Mouse (Mus musculus): ENCODE data around the gene Cacng7. TPM values are rescaled to one million over a fixed set of nuclear protein-coding genes. Genes with fewer than 3 reads are reported as not detected.
"Not testable (repeated sequence)": the region's sequence is repeated elsewhere in the genome, so short reads cannot be mapped to it uniquely, and the experiment has no call there.

The Cacng7 gene
- polyA plus RNA-seq, 1 experiment from 2014 or later = 3.0 TPM

GRCm38 (mm10) chr7:3390413-3391080, 57.8 kb downstream of the Cacng7 start, which contains the start of gene Cacng8:
Gene Cacng8 (plus strand): TSS chr7:3390683.
- H3K4me3 ChIP-seq (replicated peaks) = peak within 1 kb of the TSS; percentile 41

DNA sequence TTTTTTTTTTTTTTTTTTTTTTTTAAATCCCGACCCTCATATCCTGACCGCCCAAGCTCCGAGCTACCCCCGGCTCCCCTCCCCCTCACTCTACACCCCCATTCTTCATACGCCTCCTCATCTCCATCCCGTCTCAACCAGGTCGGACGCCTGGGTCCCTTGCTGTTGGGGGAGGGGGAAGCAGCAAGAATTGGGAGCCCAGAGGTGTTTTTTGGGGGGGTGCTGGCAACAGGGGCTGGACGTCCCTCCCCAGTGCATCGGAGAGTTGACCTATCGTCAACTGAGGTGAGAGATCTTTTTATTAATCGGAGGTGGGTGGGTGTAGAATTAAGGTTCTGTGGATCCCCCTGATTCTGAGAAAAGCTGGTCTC, 58.3 kb downstream of the Cacng7 start:
- H3K4me2 ChIP-seq = peak overlapping the region; percentile 72
- H3K36me3 ChIP-seq = peaks cover 12% of the 10 kb centered on the region
- no peak for ATAC-seq (ENCODE audit: insufficient number of reproducible peaks, insufficient read depth, low FRiP score, low TSS enrichment, low read depth)
- peaks cover 28% of the 10 kb centered on the region for H3K4me1 ChIP-seq (replicated peaks)
- WGBS = 1% methylated on average over 12 of the region's 12 CpGs
- H3K27me3 ChIP-seq = no peaks in the 10 kb centered on the region
- 0 out of 2 replicates have a peak overlapping the region, but pooled peaks have one; percentile 17 for H3K27ac ChIP-seq
- peak overlapping the region; percentile 48; the same call in 1 of the 2 replicates for H3K9ac ChIP-seq (replicated peaks)
- no peaks in the 10 kb centered on the region for H3K9me3 ChIP-seq
- peak overlapping the region; percentile 41 for H3K4me3 ChIP-seq (replicated peaks)

More at GRCm38 (mm10) chr7:3390413-3391080, 57.8 kb downstream of the Cacng7 start, which contains the start of gene Cacng8:
- Histone ChIP-seq H3K4me1 (replicated peaks) (peaks cover 28% of the 10 kb centered on the region), H3K27me3 (no peaks in the 10 kb centered on the region), H3K27ac (0 out of 2 replicates have a peak within 1 kb of the TSS, but pooled peaks have one; percentile 17), H3K36me3 (peaks cover 12% of the 10 kb centered on the region), H3K4me2 (peak within 1 kb of the TSS; percentile 72), H3K9me3 (no peaks in the 10 kb centered on the region), H3K9ac (replicated peaks) (peak within 1 kb of the TSS; percentile 48)
- 1% methylated on average over 7 of the region's 7 CpGs for WGBS
- no peak for ATAC-seq (ENCODE audit: insufficient number of reproducible peaks, insufficient read depth, low FRiP score, low TSS enrichment, low read depth)

DNA sequence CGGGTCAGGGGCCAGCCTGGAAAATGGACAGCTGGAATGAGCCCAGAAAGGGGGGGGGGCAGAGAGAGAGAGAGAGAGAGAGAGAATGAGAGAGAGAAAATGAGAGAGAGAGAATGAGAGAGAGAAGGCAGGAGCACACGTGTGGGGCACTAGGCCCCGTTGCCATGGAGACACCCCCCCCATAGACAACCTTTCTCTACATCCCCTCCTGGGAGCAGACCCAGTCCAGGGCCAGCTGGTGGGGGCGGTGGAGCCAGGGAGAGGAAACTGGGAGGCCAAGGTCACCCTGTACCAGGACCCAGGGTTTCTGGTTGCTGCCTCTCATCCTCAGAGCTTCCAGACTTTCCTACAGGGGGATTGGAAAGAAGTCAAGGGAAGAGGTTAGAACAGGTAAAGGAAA, 59.1 kb downstream of the Cacng7 start:
- Histone ChIP-seq H3K27me3 (no peaks in the 10 kb centered on the region), H3K9ac (replicated peaks) (peak overlapping the region; percentile 42; the same call in 1 of the 2 replicates), H3K4me1 (replicated peaks) (peaks cover 28% of the 10 kb centered on the region), H3K36me3 (peaks cover 12% of the 10 kb centered on the region), H3K27ac (no peak overlapping the region), H3K4me2 (peak overlapping the region; percentile 72), H3K9me3 (no peaks in the 10 kb centered on the region), H3K4me3 (replicated peaks) (peak overlapping the region; percentile 41)
- 3% methylated on average over 4 of the region's 4 CpGs for WGBS
- ATAC-seq (ENCODE audit: insufficient number of reproducible peaks, insufficient read depth, low FRiP score, low TSS enrichment, low read depth) = 0 out of 2 replicates have a peak, but pooled peaks have one; percentile 45

DNA sequence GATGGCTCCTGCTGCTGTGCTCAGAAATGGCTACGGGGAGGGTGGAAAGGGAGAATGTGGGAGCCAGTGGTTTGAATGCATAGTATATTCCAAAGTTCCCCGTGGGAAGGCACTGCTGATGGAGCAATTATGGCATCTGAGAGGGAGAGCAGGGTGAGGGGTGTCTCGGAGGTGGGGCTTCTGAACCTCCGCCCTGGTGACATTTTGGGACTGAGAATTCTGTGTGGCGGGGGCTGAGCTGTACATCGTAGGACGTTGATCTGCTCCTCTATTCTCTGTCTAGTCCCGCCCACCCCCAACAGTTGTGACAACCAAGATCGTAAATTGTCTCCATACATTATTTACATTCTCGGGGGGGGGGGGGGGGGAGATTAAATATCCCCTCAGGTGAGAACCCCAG, 64.6 kb downstream of the Cacng7 start:
- no peak for ATAC-seq (ENCODE audit: insufficient number of reproducible peaks, insufficient read depth, low FRiP score, low TSS enrichment, low read depth)
- H3K36me3 ChIP-seq = peaks cover 12% of the 10 kb centered on the region
- no peak overlapping the region for H3K4me3 ChIP-seq (replicated peaks)
- no peak overlapping the region for H3K4me2 ChIP-seq
- no peak overlapping the region for H3K9ac ChIP-seq (replicated peaks)
- H3K27me3 ChIP-seq = no peaks in the 10 kb centered on the region
- H3K9me3 ChIP-seq = no peaks in the 10 kb centered on the region
- H3K4me1 ChIP-seq (replicated peaks) = peaks cover 3% of the 10 kb centered on the region; the same call in 1 of the 2 replicates
- no peak overlapping the region for H3K27ac ChIP-seq
- 68% methylated on average over 10 of the region's 10 CpGs for WGBS

GRCm38 (mm10) chr7:3397797-3398196, 65.0 kb downstream of the Cacng7 start:
- Histone ChIP-seq H3K27ac (no peak overlapping the region), H3K4me1 (replicated peaks) (no peaks in the 10 kb centered on the region), H3K4me3 (replicated peaks) (no peak overlapping the region), H3K36me3 (peaks cover 12% of the 10 kb centered on the region), H3K27me3 (no peaks in the 10 kb centered on the region), H3K4me2 (no peak overlapping the region), H3K9me3 (no peaks in the 10 kb centered on the region), H3K9ac (replicated peaks) (no peak overlapping the region)
- ATAC-seq (ENCODE audit: insufficient number of reproducible peaks, insufficient read depth, low FRiP score, low TSS enrichment, low read depth) = no peak
- WGBS = 49% methylated on average over 7 of the region's 7 CpGs

- H3K27ac ChIP-seq; ATAC-seq (ENCODE audit: insufficient number of reproducible peaks, insufficient read depth, low FRiP score, low TSS enrichment, low read depth); H3K9ac ChIP-seq (replicated peaks); H3K4me1 ChIP-seq (replicated peaks); H3K27me3 ChIP-seq; H3K9me3 ChIP-seq; H3K4me3 ChIP-seq (replicated peaks); H3K4me2 ChIP-seq: not testable (repeated sequence)
- WGBS = 93% methylated on average over 8 of the region's 8 CpGs
- peaks cover 12% of the 10 kb centered on the region for H3K36me3 ChIP-seq
Measured at GRCm38 (mm10) chr7:3398363-3398762, 65.6 kb downstream of the Cacng7 start.

- no peak for ATAC-seq (ENCODE audit: insufficient number of reproducible peaks, insufficient read depth, low FRiP score, low TSS enrichment, low read depth)
- Histone ChIP-seq H3K27me3 (no peaks in the 10 kb centered on the region), H3K4me2 (no peak overlapping the region), H3K27ac (no peak overlapping the region), H3K9me3 (no peaks in the 10 kb centered on the region), H3K4me3 (replicated peaks) (no peak overlapping the region), H3K9ac (replicated peaks) (no peak overlapping the region), H3K36me3 (peaks cover under 1% of the 10 kb centered on the region), H3K4me1 (replicated peaks) (no peaks in the 10 kb centered on the region)
Measured at GRCm38 (mm10) chr7:3399937-3400336, 67.2 kb downstream of the Cacng7 start.

GRCm38 (mm10) chr7:3409729-3410520, 77.2 kb downstream of the Cacng7 start:
- Histone ChIP-seq H3K4me3 (replicated peaks) (no peak overlapping the region), H3K4me2 (no peak overlapping the region), H3K27ac (no peak overlapping the region), H3K9me3 (no peaks in the 10 kb centered on the region), H3K4me1 (replicated peaks) (peaks cover 7% of the 10 kb centered on the region), H3K9ac (replicated peaks) (no peak overlapping the region), H3K27me3 (peaks cover 41% of the 10 kb centered on the region), H3K36me3 (no peaks in the 10 kb centered on the region)
- no peak for ATAC-seq (ENCODE audit: insufficient number of reproducible peaks, insufficient read depth, low FRiP score, low TSS enrichment, low read depth)
- 68% methylated on average over 11 of the region's 11 CpGs for WGBS

DNA sequence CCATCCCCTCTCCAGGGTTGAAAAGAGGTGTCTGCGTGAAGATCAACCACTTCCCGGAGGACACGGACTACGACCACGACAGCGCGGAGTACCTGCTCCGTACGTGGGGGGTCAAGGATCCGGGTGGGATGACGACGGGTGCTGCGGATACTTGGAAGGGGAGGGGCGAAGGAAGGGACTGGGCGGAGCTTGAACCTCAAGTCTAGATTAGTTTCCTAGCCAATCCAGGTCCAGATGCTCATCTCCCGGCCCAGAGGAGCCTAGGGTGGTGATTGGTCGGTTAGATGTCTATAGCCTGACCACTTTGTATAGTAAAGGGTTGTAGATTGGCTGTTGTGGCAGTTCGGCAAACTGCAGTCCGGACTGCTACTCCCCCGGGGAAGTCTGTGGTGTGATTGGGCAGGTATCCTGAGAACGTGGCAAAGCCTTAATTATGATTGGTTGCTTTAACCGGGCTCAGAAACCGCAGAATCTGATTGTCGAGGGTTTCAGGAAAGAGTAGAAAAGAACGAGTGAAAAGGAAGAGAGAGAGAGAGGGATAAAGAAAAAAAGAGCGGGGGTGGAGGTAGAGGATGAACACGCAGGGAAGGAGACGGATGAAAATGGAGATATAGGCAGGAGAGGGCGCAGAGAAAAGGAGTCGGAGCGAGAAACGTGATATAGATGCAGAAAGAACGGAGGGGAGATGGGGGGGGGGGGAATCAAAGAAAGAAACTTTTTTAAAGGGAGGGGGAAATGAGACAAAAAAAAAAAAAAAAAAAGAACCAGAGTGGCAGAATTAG, 78.6 kb downstream of the Cacng7 start:
- ATAC-seq (ENCODE audit: insufficient number of reproducible peaks, insufficient read depth, low FRiP score, low TSS enrichment, low read depth) = peak; percentile 88
- Histone ChIP-seq H3K4me2 (peak overlapping the region; percentile 76), H3K27ac (no peak overlapping the region), H3K4me3 (replicated peaks) (peak overlapping the region; percentile 44), H3K9me3 (no peaks in the 10 kb centered on the region), H3K27me3 (peaks cover 56% of the 10 kb centered on the region), H3K36me3 (no peaks in the 10 kb centered on the region), H3K4me1 (replicated peaks) (peaks cover 11% of the 10 kb centered on the region), H3K9ac (replicated peaks) (peak overlapping the region; percentile 32; the same call in 1 of the 2 replicates)
- WGBS = under 1% methylated on average over 33 of the region's 33 CpGs

DNA sequence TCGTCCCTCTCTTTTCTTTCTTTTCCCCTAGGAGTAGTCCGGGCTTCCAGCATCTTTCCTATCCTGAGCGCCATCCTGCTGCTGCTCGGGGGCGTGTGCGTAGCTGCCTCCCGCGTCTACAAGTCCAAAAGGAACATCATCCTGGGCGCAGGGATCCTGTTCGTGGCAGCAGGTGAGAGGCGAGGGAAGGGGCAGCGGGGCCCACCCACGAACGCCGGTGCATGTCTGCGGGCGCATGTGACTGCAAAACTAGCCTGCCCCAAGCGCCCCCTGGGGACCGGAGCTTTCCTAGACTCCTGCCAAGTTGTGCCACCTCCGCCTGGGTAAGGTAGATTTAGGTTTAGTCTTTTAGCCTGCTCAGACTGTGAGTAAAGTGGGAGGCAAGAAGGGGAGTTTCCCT, 79.3 kb downstream of the Cacng7 start:
- H3K27me3 ChIP-seq = peaks cover 63% of the 10 kb centered on the region
- no peak for ATAC-seq (ENCODE audit: insufficient number of reproducible peaks, insufficient read depth, low FRiP score, low TSS enrichment, low read depth)
- H3K27ac ChIP-seq = no peak overlapping the region
- WGBS = 1% methylated on average over 20 of the region's 20 CpGs
- H3K4me1 ChIP-seq (replicated peaks) = peaks cover 11% of the 10 kb centered on the region
- H3K4me3 ChIP-seq (replicated peaks) = peak overlapping the region; percentile 44
- peak overlapping the region; percentile 76 for H3K4me2 ChIP-seq
- no peaks in the 10 kb centered on the region for H3K36me3 ChIP-seq
- H3K9me3 ChIP-seq = no peaks in the 10 kb centered on the region
- H3K9ac ChIP-seq (replicated peaks) = peak overlapping the region; percentile 47; the same call in 1 of the 2 replicates

DNA sequence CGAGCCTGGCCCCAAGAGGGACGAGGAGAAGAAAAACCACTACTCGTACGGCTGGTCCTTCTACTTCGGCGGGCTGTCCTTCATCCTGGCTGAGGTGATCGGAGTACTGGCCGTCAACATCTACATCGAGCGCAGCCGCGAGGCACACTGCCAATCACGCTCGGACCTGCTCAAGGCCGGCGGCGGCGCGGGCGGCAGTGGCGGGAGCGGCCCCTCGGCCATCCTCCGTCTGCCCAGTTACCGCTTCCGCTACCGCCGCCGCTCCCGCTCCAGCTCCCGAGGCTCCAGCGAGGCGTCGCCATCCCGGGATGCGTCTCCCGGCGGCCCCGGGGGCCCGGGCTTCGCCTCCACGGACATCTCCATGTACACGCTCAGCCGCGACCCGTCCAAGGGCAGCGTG, 82.1 kb downstream of the Cacng7 start:
- Histone ChIP-seq H3K9ac (replicated peaks) (peak overlapping the region; percentile 66), H3K4me2 (peak overlapping the region; percentile 98), H3K27me3 (peaks cover 87% of the 10 kb centered on the region), H3K4me3 (replicated peaks) (peak overlapping the region; percentile 64), H3K27ac (no peak overlapping the region), H3K9me3 (no peaks in the 10 kb centered on the region), H3K4me1 (replicated peaks) (peaks cover 11% of the 10 kb centered on the region), H3K36me3 (no peaks in the 10 kb centered on the region)
- under 1% methylated on average over 47 of the region's 47 CpGs for WGBS
- ATAC-seq (ENCODE audit: insufficient number of reproducible peaks, insufficient read depth, low FRiP score, low TSS enrichment, low read depth) = no peak

Data from limb, embryonic 12.5 days (tissue).